Mouse (Mus musculus): ENCODE results near the gene Fbxo28. TPM values are rescaled to one million over a fixed set of nuclear protein-coding genes. Genes with fewer than 3 reads are reported as not detected.

Fbxo28 gene
- 3.0 and 3.5 TPM in 2 replicates for polyA plus RNA-seq (2012; rRNA removed)

GRCm38 (mm10) chr1:182340821-182341781 is at the start of gene Fbxo28:
Fbxo28 (minus strand) TSS chr1:182341629.

GRCm38 (mm10) chr1:182282091-182283075 is 59.0 kb downstream of the Fbxo28 start, which contains the start of gene Degs1:
Degs1 (minus strand) TSS chr1:182282804.

Other genes starting within 250 kb of the Fbxo28 start
- 43.5 and 48.1 TPM in 2 replicates for gene Srp9, start 216.9 kb downstream of the Fbxo28 start, polyA plus RNA-seq (2012; rRNA removed)
- not detected in 2 replicates for gene Vmn1r1, start 177.1 kb downstream of the Fbxo28 start, polyA plus RNA-seq (2012; rRNA removed)
- gene Degs1, start 58.8 kb downstream of the Fbxo28 start, polyA plus RNA-seq (2012; rRNA removed), result 39.7 and 45.8 TPM in 2 replicates
- gene Trp53bp2, start 67.5 kb upstream of the Fbxo28 start, polyA plus RNA-seq (2012; rRNA removed), result 4.6 and 5.1 TPM in 2 replicates
- gene Capn2, start 176.0 kb upstream of the Fbxo28 start, polyA plus RNA-seq (2012; rRNA removed), result 16.3 and 17.0 TPM in 2 replicates
- 0.02 and 0.06 TPM in 2 replicates for gene Capn8, start 223.4 kb upstream of the Fbxo28 start, polyA plus RNA-seq (2012; rRNA removed)